Mouse (Mus musculus) intestine, postnatal 0 days (tissue): ENCODE data around the gene Cstad. TPM values are rescaled to one million over a fixed set of nuclear protein-coding genes. Genes with fewer than 3 reads are reported as not detected.

Experiments
- ATAC-seq: fragments of 200-750 bp; cut with Nextera tagmentation; 2 replicates; pipeline ENCODE4 v1.8.0; 2017; ENCODE audit warnings: mild to moderate bottlenecking, moderate TSS enrichment, moderate library complexity
- H3K27ac ChIP-seq: fragments of 300-500 bp; sonication (generic); 2 replicates; pipeline ENCODE4 v1.5.1; 2014; ENCODE audit warnings: mild to moderate bottlenecking, low read depth, low read length, moderate library complexity
- H3K27me3 ChIP-seq: fragments of 300-500 bp; sonication (generic); replicated peaks from 2 replicates; pipeline ENCODE4 v1.6.1; 2014; ENCODE audit warnings: low read length, mixed read lengths; ENCODE audit not compliant: control insufficient read depth, insufficient read depth
- H3K36me3 ChIP-seq: fragments of 300-500 bp; sonication (generic); 2 replicates; pipeline ENCODE4 v1.6.1; 2014; ENCODE audit warnings: mild to moderate bottlenecking, moderate library complexity; ENCODE audit not compliant: control insufficient read depth, insufficient read depth
- H3K4me1 ChIP-seq: fragments of 300-500 bp; sonication (generic); replicated peaks from 2 replicates; pipeline ENCODE4 v1.6.1; 2014; ENCODE audit warnings: antibody characterized with exemption, low read length, mixed read lengths; ENCODE audit not compliant: control insufficient read depth, insufficient read depth
- H3K4me2 ChIP-seq: fragments of 300-500 bp; sonication (generic); replicated peaks from 2 replicates; pipeline ENCODE4 v1.6.1; 2014; ENCODE audit warnings: low read depth, mild to moderate bottlenecking, moderate library complexity
- H3K4me3 ChIP-seq: fragments of 300-500 bp; sonication (generic); 2 replicates; pipeline ENCODE4 v1.5.1; 2014; ENCODE audit warnings: low read depth, low read length
- H3K9ac ChIP-seq: fragments of 300-500 bp; sonication (generic); 2 replicates; pipeline ENCODE4 v1.6.1; 2014; ENCODE audit warnings: mild to moderate bottlenecking, low read depth, low read length
- H3K9me3 ChIP-seq: fragments of 300-500 bp; sonication (generic); 2 replicates; pipeline ENCODE4 v1.6.1; 2016; ENCODE audit warnings: mixed run types; ENCODE audit not compliant: control insufficient read depth
- CTCF ChIP-seq: sonication (generic); IDR thresholded peaks from 2 replicates; pipeline ENCODE4 v1.5.1; 2016; ENCODE audit warnings: low read depth, mild to moderate bottlenecking, control low read depth, antibody characterized with exemption, moderate library complexity
- WGBS: fragments of 180-500 bp; shearing (Covaris S2); extraction: QIAGEN DNeasy Blood & Tissue Kit; methylation state at CpG from one replicate; pipeline ENCODE4 v1.1.7; 2014; 5-methylcytosine and 5-hydroxymethylcytosine counted together
- polyA plus RNA-seq: library from polyadenylated mRNA; unstranded; fragments of >200 nt; fragmentation: Nextera tagmentation; extraction: Ambion mirVana; gene quantifications from 2 replicates; pipeline ENCODE4 v1.2.1, GENCODE M21; 2015

Gene Cstad
- polyA plus RNA-seq, 1 experiment from 2014 or later: 0.53 TPM

GRCm38 (mm10) chr2:30643422-30643821, 48.6 kb downstream of the Cstad start:
- no peak for TF ChIP-seq CTCF
- H3K4me1 ChIP-seq: no peaks in the 10 kb centered on the region; the same call in 1 of the 2 replicates
- H3K36me3 ChIP-seq: no peaks in the 10 kb centered on the region
- H3K9me3 ChIP-seq: no peaks in the 10 kb centered on the region
- H3K27ac ChIP-seq: no peak overlapping the region
- H3K9ac ChIP-seq: no peak overlapping the region
- H3K27me3 ChIP-seq: no peaks in the 10 kb centered on the region
- H3K4me3 ChIP-seq: no peak overlapping the region
- 78% methylated on average over 7 of the region's 7 CpGs for WGBS
- H3K4me2 ChIP-seq: no peak overlapping the region
- ATAC-seq: no peak

- WGBS: 45% methylated on average over 5 of the region's 5 CpGs
- TF ChIP-seq CTCF: no peak
- Histone ChIP-seq H3K4me1 (no peaks in the 10 kb centered on the region; the same call in 1 of the 2 replicates), H3K27ac (0 out of 2 replicates have a peak overlapping the region, but pooled peaks have one; percentile 5), H3K9me3 (no peaks in the 10 kb centered on the region), H3K4me3 (no peak overlapping the region), H3K9ac (no peak overlapping the region), H3K4me2 (no peak overlapping the region), H3K36me3 (no peaks in the 10 kb centered on the region), H3K27me3 (no peaks in the 10 kb centered on the region)
- ATAC-seq: no peak
Measured at GRCm38 (mm10) chr2:30646833-30647232, 52.0 kb downstream of the Cstad start.

- Histone ChIP-seq H3K4me2 (no peak overlapping the region), H3K4me3 (no peak overlapping the region), H3K4me1 (no peaks in the 10 kb centered on the region; the same call in 1 of the 2 replicates), H3K27me3 (no peaks in the 10 kb centered on the region), H3K9me3 (no peaks in the 10 kb centered on the region), H3K36me3 (no peaks in the 10 kb centered on the region), H3K9ac (no peak overlapping the region), H3K27ac (0 out of 2 replicates have a peak overlapping the region, but pooled peaks have one; percentile 5)
- WGBS: 14% methylated on average over 11 of the region's 11 CpGs
- no peak for TF ChIP-seq CTCF
- ATAC-seq: peak; percentile 32
Measured at GRCm38 (mm10) chr2:30647303-30647881, 52.6 kb downstream of the Cstad start.

GRCm38 (mm10) chr2:30647882-30648494, 53.1 kb downstream of the Cstad start:
- no peak overlapping the region for H3K9ac ChIP-seq
- ATAC-seq: no peak
- no peaks in the 10 kb centered on the region for H3K27me3 ChIP-seq
- TF ChIP-seq CTCF: no peak
- 29% methylated on average over 13 of the region's 13 CpGs for WGBS
- no peak overlapping the region for H3K4me2 ChIP-seq
- no peaks in the 10 kb centered on the region for H3K4me1 ChIP-seq
- H3K4me3 ChIP-seq: no peak overlapping the region
- no peak overlapping the region for H3K27ac ChIP-seq
- H3K36me3 ChIP-seq: no peaks in the 10 kb centered on the region
- H3K9me3 ChIP-seq: no peaks in the 10 kb centered on the region

GRCm38 (mm10) chr2:30650249-30650648, 55.4 kb downstream of the Cstad start:
- no peaks in the 10 kb centered on the region for H3K4me1 ChIP-seq
- TF ChIP-seq CTCF: no peak
- no peaks in the 10 kb centered on the region for H3K9me3 ChIP-seq
- H3K36me3 ChIP-seq: no peaks in the 10 kb centered on the region
- no peaks in the 10 kb centered on the region for H3K27me3 ChIP-seq
- ATAC-seq: no peak
- H3K27ac ChIP-seq: no peak overlapping the region
- 74% methylated on average over 9 of the region's 9 CpGs for WGBS
- no peak overlapping the region for H3K4me2 ChIP-seq
- no peak overlapping the region for H3K9ac ChIP-seq
- H3K4me3 ChIP-seq: no peak overlapping the region

GRCm38 (mm10) chr2:30651831-30652230, 57.0 kb downstream of the Cstad start:
- Histone ChIP-seq H3K9ac (no peak overlapping the region), H3K9me3 (no peaks in the 10 kb centered on the region), H3K27me3 (no peaks in the 10 kb centered on the region), H3K4me1 (no peaks in the 10 kb centered on the region), H3K4me3 (no peak overlapping the region), H3K36me3 (no peaks in the 10 kb centered on the region), H3K4me2 (no peak overlapping the region), H3K27ac (no peak overlapping the region)
- 90% methylated on average over 1 of the region's 1 CpGs for WGBS
- TF ChIP-seq CTCF: no peak
- no peak for ATAC-seq
